Mouse (Mus musculus): ENCODE data around the gene Wdr83.

Wdr83 gene

DNA sequence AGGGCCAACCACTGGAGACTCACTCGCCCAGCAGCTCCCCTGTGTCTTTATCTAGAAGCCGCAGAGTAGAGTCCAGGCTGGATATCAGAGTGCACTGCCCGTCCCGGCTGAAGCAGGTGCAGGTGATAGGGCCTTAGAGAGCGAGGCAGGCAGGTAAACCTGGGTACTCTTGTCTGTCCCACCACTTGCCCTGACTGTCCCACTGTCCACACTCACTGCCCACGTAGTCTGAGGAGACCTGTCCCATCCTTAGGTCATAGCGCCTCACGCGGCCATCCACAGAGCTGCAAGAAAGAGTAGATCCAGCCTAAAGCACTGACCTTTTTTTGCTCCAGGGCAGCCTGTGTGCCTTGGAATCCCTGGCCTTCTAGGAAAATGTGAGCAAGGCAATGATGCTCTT is 5.1 kb downstream of the Wdr83 start:
- DNase-seq = peak; percentile 68

DNA sequence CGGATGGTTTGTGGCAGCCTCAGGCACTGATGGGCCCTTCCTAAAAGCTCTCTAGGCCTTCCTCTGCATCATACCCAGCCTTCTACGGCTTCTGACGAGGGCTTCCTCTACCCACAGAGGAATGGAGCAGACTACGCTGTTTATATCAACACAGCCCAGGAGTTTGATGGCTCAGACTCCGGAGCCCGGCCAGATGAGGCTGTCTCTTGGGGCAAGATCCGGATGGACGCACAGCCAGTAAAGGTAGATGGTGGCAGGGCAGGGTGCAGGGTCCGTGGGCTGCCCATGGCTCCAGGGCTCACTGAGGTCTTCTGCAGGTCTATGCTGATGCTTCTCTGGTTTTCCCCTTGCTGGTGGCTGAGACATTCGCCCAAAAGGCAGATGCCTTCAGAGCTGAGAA is 6.5 kb downstream of the Wdr83 start:
- DNase-seq = no peak

DNA sequence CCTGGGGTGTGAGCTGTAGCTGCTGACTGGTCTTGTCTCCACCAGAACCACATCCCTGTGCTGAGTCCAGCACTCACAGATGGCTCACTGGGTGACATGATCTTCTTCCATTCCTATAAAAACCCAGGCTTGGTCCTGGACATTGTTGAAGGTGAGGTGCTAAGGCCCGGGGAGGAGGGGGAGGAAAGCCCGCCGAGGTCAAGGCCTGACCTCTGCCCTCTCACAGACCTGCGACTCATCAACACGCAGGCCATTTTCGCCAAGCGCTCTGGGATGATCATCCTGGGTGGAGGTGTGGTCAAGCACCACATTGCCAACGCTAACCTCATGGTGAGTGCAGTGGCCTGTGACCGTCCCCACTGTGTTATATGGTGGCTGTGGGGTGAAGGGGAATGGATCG is 6.9 kb downstream of the Wdr83 start:
- no peak for DNase-seq

DNA sequence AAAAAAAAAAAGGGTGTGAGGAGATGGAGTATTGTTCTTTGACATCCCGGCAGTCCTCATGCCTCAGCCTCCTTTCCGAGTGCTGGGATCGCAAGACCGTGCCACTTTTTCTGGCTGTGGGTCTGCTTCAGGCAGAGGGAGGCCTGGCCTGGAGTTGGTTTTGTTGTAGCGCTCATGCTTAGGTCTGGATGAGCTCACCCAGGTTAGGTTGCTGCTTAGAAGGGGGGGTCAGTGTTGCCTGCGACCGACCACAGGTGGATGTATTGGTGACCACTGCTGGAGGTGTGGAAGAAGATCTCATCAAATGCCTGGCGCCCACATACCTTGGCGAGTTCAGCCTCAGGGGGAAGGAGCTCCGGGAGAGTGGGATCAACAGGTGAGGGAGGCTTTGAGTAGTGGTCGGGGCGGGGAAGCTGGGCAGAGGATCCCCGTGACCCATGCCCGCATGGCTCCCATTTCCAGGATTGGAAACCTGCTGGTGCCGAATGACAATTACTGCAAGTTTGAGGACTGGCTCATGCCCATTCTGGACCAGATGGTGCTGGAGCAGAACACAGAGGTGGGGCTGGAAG is 8.0 kb downstream of the Wdr83 start:
- no peak for DNase-seq

DNA sequence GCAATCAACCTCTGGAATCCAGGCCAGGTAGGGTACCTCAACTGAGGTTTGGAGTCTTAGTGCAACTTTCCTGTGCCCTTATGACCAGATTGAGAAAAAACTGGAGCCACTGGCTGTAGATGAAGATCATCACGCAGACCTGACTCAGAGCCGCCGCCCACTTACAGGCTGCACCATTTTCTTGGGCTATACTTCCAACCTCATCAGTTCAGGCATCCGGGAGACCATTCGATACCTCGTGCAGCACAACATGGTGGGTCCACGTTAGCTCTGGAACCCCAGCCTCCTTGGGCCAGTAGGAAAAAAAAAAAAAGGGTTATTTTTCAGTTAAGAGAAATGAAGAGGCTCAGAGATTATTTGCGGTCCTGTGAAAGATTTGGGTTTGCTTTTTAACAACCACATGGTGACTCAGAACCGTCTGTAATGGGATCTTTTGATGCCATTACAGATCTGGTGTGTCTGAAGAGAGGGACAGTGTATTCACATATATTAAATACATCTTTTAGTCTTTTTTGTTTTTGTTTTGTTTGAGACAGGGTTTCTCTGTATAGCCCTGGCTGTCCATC is 8.7 kb downstream of the Wdr83 start:
- DNase-seq = no peak

DNA sequence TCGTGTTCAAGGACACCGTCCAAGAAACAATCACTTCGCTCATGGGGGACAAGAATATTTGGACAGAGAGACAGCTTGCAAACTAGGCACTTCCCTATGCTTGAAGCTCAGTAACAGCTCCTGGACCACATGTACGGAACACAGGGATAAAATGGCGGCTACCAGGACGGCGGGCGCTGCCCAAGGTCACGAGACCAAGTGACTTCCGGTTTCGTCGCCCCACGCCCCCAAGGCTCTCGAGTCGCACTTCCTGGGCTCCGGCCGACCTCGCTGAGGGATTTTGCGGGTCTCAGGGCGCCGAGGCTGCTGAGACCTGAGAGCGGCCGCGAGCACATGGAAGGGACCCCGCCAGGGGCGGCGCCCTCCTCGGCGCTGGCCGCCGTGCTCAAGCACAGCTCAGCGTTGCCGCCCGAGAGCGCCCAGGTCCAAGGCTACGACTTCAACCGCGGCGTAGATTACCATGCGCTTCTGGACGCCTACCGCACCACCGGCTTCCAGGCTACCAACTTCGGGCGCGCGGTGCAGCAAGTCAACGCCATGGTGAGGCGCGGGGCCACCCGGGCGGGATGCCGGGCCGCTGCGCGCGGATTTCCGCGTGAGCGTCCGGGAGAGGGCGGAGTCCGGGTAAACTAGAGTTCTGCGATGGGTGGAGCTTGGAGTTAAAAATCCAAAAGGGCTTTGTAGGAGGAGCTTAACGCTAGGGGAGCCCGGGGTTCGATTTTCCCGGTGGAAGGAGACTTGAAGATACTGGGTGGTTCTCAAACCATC is 9.4 kb downstream of the Wdr83 start, which contains the start of gene Dhps:
Gene Dhps (plus strand): TSS at position 244 of the 768 bp plus-strand sequence.
- DNase-seq = peak; percentile 96

DNA sequence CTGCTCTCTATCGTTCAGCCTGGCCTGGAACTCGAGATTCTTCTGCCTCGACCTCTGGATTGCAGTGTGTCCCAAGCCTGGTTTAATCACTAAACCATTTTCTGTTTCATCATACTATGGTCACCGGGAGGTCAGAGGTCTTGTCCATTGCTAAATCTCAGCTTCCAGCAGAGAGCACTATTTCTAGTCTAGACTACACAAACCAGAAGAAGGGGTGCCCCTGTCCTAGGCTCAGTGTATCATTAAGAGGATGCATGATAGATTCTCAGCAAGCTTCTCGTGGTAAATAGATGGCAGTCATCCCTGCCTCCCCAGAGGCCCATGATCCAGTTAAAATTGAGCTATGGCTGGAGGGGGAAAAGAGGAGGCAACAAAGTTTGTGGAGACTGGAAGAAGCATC is 10.1 kb downstream of the Wdr83 start:
- peak; percentile 37 for DNase-seq

DNA sequence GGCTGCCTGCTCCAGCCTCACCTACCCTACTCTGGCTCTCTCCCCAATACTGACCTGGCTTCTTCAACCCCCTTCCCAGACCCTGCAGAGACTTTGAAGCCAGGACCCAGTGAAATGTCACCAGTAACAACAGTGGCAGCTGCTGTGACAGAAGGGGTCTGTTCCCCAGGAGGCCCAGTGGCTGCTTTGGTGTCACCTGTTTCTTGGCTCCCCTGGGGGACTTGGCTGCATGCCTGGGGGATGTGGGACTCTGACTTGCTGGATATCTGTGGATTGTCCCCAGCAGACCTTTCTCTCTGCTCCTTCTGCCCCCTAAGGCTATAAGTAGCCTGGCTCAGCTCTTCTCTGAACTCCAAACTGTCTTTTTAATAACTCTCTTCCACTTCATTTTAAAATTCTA is 13.1 kb downstream of the Wdr83 start, which contains the start of gene Gm5741:
Gene Gm5741 (minus strand): TSS at position 1 of the 400 bp plus-strand sequence.
- DNase-seq = no peak

DNA sequence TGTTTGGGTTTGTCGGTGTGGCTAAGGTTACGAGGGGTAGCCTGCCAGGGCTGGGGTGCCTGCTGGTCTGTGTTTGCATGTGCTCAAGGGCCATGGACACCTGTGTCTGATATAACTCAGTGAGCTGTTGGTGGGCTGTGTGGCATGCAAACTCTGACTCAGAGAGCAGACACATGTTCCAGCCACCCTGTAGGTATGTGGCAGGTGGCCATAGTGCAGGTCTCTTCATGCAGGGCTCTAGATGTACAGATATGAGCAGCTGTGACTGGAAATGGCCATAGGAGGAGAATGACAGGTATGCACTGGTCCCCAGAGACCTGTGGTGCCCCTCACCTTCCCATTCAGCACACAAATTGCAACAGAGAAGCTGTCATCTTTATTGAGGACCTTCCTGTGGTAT is 14.0 kb downstream of the Wdr83 start:
- no peak for DNase-seq

DNA sequence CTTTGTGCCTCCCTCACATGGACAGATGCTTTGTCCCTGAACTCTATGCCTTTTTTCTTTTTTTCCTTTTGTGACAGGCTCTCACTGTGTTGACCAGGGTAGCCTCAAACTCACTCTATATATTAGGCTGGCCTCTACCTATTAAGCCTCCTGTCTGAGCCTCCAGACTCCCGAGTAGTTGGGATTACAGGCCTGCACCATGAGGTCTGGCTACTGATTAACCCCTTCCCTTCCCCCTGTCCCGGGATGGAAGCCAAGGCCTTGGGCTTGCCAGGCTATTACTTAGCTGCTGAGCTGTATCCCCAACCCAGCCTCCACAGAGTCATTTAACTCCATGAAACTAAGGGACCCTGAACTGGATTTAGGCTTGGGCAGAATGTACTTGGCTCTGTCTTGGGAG is 15.9 kb downstream of the Wdr83 start:
- no peak for DNase-seq

DNA sequence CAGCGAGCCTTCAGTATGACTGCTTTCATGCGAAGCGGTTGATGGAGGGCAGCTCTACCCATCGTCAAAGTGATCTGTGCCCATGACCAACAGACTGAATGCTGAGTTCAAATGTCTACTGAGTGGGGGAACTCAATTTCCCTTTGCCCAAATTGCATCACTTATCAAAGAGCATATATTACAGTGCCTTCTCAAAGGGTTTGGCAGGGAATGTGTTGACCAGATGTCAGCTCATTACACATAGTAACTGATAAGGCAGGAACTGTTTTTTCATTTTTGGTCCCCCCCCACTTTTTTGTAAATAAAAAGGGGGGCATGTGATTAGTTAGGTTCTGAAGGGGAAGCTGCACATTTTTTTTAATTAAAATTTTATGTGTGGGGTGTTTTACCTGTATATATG is 18.5 kb downstream of the Wdr83 start:
- DNase-seq = no peak

DNA sequence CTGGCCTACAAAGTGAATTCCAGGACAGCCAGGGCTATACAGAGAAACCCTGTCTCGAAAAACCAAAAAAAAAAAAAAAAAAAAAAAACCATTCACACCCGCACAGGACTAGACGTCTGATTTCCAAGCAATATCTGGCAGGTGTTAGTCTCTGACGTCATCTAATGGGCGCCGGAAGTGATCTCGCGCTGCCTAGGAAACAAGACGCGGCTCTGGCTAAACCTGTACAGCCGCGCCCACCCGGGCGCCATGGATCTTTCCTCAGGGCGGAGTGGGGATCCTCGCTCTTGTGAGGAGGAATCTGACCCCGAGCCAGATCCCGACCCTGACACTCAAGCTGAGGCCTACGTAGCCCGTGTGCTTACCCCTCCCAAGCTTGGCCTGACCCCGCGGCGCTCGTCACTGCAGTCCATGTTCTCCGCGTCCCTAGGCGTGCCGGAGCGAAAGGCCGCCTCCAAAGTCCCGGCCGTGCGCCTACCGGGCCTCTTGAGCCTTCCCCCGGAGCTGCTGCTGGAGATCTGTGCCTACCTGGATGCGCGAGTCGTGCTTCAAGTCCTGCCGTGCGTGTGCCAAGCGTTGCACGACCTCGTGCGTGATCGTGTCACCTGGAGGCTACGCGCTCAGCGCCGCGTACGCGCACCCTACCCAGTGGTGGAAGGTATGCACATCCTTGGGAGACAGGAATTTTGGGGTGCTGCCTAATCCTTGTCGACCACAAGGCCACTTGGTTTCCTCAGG is 21.1 kb downstream of the Wdr83 start, which contains the start of gene Fbxw9:
Gene Fbxw9 (plus strand): TSS at position 177 of the 738 bp plus-strand sequence.
- DNase-seq = peak; percentile 98

DNA sequence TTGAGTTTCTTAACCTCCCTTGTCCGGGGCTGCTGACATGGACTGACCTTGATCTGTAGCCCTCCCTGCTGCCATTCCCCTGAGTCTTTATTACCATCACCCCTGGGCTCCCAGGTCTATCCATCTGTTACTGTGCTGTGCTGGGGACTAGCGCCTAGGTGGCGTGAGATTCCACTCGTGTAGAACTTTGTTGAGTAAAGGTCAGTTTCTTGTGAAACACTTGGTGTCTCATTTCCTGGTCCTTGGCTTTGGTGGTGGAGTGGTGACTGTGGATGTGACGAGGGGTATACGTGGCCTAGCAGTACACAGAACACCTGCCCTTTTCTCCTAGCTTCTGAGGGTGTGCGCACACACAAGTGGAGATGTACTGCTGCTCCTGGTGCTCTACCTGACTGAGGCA is 23.7 kb downstream of the Wdr83 start:
- DNase-seq = no peak

DNA sequence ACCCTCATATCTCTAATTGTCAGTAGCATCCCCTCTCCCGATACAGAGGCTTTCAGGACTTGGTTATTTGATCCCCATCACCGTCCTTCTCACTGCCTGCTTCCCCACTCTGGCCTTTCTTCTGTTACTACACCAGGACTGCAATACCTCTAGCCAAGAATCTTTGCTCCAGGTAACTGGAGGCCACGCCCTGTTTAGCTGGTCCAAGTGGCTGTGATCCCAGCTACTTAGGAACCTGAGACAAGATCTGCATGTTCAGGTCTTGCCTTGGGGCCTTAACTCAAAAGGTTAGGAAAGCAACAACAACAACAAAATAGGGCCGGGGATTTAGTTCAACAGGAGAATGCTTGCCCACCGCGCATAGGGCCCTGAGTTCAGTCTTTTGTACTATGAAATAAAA is 37.5 kb downstream of the Wdr83 start:
- DNase-seq = peak; percentile 10

DNA sequence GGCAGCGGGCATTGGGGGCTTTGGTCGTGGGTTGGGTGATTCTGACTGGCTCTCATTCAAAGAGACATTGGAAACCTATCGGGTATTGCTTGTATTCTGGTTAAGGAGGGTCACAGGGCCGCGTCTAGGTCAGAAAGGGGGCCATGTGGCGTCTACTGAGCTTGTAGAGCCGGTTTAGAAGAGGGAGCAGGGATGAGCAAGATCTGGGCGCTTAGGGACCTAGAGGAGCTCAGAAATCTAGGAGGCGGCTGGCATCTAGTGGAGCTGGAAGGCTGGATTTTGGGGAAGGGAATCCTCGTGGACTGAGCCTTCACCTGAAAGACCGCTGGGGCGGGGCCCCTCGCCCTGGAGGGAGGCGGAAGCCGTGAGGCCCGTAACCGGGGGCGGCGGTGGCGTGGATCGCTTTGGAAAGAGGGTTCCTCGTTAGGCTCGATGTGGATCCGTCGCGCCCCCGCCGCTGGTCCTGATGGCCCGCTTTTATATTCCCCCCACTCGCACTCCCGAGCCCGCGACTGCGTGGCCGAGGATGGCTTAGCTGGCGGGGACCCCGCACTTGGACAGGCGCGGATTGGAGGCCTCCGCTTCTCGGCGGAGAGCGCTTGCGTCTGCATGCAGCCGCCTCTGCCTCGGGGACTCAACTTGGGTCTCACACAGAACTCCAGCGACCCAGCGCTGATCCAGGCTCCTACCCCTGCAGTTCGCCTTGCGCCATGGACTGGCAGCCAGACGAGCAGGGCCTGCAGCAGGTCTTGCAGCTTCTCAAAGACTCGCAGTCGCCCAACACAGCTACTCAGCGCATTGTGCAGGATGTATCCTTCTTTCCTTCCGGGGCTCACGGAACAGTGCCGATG is 43.2 kb downstream of the Wdr83 start:
- DNase-seq = peak; percentile 52

DNA sequence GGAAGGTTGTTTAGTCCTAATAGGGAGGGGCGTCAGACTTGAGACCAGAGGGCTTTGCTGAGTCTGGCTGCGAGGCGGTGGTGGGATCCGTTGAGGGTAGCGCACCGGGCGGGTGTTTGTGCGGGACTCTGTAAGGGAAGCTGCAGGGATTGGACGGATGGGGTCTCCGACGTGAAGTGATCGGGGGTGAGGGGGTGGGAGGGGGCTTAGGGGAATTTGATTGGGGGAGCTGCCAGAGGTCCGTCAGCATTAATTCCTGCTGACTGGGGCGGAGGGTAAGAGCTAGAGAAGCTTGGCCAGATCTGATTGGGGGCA is 43.8 kb downstream of the Wdr83 start:
- DNase-seq = no peak

DNA sequence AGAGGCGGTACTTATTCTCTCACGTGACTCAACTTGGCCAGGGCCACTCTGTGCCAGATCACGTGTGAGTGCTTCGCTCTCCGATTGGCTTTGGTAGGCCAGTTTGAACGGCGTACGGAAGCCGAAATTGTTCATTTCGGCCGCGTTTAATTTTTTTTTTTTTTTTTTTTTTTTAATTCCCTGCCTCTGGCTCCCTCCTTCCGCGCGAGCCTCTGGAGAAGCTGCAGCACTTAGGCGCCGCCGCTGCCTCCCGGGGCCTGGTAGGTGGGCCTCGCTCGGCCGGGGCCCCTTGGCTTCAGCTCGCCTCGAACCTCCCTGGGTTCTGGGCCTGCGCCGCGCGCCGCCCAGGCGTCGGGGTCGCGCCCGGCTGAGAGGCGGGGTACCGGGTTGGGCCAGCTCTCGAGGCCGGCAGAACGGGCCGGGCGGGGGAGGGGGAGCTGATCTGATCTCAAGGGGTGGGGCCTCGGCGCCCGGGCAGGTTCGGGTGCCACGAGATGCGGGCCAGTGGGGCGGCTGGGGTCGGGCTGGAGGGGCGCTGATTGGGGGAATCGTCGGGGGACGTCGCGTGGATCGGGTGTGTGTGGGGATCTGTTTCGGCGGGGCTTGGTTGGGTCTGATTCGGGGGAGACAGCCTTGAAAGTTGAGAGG is 44.3 kb downstream of the Wdr83 start, which contains the start of gene Tnpo2:
Gene Tnpo2 (plus strand): TSS at position 198 of the 648 bp plus-strand sequence.
- peak; percentile 98 for DNase-seq

DNA sequence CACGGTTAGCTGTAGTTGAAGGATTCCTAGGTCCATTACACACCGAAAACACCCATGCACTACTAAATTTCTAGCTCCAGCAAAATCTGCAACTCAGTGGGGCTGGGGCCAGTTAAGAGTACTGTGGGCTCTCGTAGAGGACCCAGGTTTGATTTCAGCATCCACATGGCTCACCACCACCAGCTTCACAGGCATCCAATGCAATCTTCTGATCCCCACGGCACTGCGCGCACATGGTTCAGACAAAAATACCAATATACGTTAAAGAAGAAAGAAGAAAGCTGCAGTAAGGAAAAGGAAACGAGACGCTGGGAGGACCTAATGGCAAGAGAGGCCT is 44.8 kb downstream of the Wdr83 start:
- no peak for DNase-seq

DNA sequence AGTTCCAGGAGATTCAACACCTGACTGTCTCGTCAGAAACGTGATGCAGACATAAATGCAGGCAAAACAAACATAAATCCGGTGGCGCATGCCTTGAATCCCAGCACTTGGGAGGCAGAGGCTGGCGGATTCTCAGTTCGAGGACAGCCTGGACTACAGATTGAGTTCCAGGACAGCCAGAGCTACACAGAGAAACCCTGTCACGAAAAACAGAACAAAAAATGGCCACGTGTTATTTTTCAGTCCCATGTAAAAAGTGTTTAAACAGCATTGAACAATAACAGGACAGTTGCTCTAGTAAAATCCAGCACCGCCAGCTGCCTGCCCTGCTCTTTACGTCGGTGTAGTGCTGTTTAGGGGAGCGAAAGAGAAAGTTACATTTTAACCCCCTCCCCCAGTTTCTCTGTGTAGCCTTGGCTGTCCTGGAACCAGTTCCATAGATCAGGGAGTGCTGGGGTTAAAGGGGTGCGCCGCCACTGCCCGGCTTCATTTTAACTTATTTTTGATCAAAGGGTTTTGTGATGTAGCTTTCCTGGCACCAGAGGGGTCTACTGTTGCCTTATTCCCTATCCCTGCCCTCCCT is 45.3 kb downstream of the Wdr83 start:
- peak; percentile 21 for DNase-seq

DNA sequence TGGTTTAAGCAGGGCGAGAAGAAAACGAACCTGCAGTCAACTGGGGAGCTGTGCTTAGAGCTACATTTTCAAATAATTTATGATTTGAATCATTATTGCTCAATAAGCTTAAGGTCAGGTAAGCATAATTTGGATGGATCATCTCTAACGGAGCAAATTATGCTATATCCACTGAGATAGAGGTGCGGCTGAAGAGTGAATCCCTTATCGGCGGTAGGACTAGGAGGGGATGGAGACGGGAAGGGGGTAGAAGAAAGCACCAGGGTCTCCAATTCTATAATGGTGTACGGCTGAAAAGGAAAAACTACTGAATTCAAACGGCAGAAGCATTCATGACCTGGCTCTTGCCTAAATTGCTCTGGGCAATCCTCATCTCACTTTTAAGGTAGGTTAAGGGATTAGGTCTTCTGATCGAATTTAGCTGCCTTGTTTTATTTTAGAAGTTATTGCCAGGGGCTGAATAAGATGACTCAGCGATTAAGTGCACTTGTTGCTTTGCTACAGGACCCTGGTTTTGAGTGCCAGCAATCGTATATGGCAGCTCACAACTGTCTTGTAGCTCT is 45.9 kb downstream of the Wdr83 start:
- DNase-seq = no peak

DNA sequence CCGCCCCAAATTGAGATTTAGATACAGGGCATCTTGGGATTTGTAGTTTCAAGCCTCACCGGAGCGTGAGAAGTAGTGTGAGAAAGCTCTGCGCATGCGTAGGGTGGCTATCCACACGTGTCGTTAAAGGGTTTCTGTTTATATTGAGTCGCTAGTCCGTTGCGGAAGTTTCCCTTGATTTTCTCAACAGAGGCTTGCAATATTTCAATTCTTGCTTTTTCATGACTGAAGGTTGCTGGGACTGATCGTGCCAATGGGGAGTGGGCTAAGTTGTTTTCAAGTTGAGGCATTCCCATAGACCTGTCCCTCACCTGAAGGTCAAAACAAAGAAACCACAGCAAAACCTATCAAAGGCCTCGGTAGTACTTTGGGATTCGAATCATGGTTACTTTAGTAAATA is 46.3 kb downstream of the Wdr83 start:
- peak; percentile 90 for DNase-seq

All from lung, postnatal 36 days (tissue).